Mouse (Mus musculus) brown adipose tissue, adult 24 weeks (tissue): ENCODE measurements around the gene Fam71e1. TPM values are rescaled to one million over a fixed set of nuclear protein-coding genes. Genes with fewer than 3 reads are reported as not detected.
A peak's percentile ranks its signal among the peaks of the same experiment; 100 is the strongest.

Experiments used
- H3K27ac ChIP-seq: fragments of 200-500 bp; replicated peaks from 2 replicates; pipeline ENCODE4 v1.5.1; 2012; ENCODE audit warnings: low read depth, mild to moderate bottlenecking, low read length
- H3K4me1 ChIP-seq: fragments of 200-500 bp; 2 replicates; pipeline ENCODE4 v1.6.1; 2012; ENCODE audit warnings: low read length, mixed read lengths; ENCODE audit not compliant: control insufficient read depth, insufficient read depth, insufficient read length
- H3K4me3 ChIP-seq: fragments of 200-500 bp; 2 replicates; pipeline ENCODE4 v1.5.1; 2012; ENCODE audit warnings: low read depth, mild to moderate bottlenecking, low read length, moderate library complexity; ENCODE audit not compliant: insufficient read depth
- polyA plus RNA-seq: library from polyadenylated mRNA; stranded (reverse); fragments of >200 nt; gene quantifications from 2 replicates; pipeline ENCODE4 v1.2.4, GENCODE M21; 2012; ENCODE audit not compliant: missing spikeins, insufficient read depth, insufficient read length

Fam71e1 gene
- polyA plus RNA-seq, 1 experiment: 3.2 TPM

DNA sequence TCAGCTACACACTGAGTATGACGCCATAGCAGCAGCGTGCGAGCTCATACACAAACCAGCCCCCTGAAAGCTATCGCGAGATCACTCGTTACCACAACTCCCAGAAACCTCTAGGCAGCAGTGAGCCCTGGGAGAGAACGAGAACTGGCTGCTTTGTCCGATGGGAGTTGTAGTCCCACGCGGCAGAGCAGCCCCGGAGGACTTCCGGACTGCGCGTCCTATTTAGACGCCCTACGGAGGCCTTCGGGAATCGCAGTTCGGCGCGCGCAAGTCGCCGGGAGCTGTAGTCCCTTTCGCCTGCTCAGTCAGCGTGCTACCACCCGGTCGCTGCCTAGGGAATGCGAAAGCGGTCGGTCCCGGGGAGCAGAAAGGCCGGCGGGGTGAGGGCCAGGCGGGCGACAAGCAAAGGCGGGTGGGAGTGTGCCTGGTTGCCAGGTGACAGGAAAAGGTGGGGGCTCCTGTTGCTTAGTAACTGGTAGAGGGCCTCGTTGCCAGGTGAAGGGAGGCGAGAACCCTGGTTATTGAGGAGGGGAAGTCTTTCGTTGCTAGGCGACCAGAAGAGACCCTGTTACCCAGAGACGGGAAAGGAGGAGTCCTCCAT lies 28.5 kb upstream of the Fam71e1 start, which contains the start of gene Josd2:
TSS of gene Josd2 (plus strand) at position 170 of the 601 bp plus-strand sequence.
- H3K27ac ChIP-seq: peak within 1 kb of the TSS; percentile 56
- H3K4me1 ChIP-seq: peaks cover 7% of the 10 kb centered on the region

DNA sequence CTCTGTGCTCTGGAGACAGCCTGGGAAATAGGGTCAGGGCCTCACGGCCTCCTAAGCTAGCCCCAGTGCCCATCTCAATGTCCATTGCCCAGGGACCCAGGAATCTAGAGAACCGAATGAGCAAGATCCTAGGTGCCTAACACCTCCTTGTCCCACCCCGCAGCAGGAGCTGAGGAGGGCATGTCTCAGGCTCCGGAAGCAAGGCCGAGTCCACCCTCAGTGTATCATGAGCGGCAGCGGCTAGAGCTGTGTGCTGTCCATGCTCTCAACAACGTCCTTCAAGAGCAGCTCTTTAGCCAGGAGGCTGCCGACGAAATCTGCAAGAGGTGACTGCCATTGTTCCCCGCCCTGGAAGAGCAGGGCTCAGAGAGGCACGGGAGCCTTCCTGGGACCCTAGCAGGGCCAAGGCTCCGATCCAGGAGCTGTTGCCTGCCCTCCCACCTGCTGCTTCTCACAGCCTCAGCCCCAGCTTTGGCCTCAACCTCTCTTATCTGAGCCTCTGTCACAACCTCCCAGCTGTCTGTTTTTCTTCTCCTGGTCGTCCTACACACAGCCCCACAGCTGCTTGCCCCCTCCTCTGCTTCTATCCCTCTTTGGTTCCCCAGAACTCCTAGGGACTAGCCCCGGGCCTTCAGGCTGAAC lies 27.6 kb upstream of the Fam71e1 start:
- Histone ChIP-seq H3K27ac (no peak overlapping the region), H3K4me3 (peak overlapping the region; percentile 82), H3K4me1 (peaks cover 7% of the 10 kb centered on the region)

More for the DNA sequence above, 28.5 kb upstream of the Fam71e1 start, which contains the start of gene Josd2:
- H3K4me3 ChIP-seq: peak within 1 kb of the TSS; percentile 82

GRCm38 (mm10) chr7:44469677-44470675 lies 26.4 kb upstream of the Fam71e1 start:
- H3K27ac ChIP-seq: no peak overlapping the region

DNA sequence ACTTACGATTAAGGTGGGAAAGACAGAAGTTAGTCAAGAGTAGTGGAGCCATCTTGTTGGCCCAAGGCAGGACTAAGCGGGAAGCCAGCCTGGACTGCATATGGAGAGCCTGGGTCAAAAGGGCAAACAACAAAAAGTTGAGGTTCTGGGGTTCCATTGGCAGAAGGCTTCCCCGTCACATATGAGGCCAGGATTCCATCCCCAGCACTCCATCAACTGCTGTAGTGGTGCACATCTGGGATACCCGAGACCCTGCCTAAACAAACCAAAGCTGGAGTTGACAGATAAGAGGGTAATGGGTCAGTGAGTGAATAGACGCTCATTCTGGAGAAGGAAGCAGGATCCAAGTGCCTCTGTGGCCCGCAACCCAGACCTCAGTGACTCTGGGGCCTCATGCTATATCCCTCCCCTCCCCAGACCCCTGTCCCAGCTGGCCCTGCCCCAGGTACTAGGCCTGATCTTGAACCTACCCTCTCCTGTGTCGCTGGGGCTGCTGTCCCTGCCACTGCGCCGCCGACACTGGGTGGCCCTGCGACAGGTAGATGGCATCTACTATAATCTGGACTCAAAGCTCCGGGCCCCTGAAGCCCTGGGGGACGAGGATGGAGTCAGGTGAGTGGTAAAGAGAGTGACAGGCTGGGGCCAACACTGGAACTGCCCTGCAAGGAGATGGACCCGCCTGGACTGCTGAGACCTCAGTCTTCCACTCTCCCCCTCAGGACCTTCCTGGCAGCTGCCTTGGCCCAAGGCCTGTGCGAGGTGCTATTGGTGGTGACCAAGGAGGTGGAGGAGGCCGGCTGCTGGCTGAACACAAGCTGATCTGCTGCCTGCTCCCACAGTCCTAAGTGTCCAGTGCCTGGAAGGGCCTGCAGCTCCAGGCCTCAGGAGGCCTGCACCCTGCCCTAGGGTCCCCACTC lies 25.4 kb upstream of the Fam71e1 start:
- H3K4me1 ChIP-seq: peaks cover 7% of the 10 kb centered on the region
- H3K4me3 ChIP-seq: no peak overlapping the region
- H3K27ac ChIP-seq: no peak overlapping the region

More at GRCm38 (mm10) chr7:44469677-44470675, 26.4 kb upstream of the Fam71e1 start:
- Histone ChIP-seq H3K4me1 (peaks cover 7% of the 10 kb centered on the region), H3K4me3 (no peak overlapping the region)

DNA sequence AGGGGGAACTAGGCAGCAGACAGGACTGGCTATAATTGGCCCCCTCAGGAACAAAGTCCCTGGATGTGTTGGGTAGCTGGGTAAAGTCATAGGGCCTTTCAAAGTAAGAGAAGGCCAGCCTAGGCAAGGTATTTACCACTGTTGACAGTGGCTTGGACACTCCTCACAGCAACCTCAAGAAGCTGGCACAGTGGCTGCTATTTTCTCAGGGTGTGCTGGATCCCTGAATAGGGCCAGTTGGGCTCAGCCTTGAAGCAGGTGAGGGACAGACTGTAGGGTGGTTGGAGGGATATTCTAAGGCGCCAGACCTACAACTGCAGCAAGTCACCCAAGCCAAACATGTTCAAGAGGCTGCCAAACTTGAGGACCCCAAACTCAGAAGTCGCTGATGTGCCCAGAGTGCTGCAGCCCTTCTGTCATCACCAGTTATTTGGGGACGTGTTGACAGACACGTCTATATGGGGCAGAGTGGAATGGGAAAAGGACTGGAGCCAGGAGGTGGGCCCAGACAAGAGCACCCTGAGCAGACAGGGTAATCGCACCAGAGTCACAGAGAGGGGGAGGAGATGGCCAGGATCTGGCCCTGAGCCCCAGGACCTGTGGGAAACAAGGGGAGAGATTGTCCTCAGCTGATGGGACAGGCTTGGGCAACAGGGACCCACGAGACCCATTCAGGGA lies 24.4 kb upstream of the Fam71e1 start:
- no peak overlapping the region for H3K4me3 ChIP-seq
- H3K27ac ChIP-seq: no peak overlapping the region
- peaks cover 7% of the 10 kb centered on the region for H3K4me1 ChIP-seq

DNA sequence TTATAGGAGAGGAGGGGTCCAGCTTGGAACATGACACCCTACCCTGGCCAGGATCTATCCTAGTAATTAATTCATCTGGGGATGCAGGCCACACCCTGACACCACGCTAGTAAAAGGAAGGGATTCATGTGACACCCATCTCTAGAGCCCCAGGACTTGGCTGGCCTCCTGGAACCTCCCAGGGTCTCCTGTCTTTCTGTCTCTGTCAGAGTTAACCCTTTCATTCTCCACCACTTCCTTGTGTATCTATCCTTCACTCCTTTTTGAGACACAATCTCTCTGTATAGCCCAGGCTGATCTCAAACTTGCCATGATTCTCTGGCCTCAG lies 23.9 kb upstream of the Fam71e1 start:
- no peak overlapping the region for H3K27ac ChIP-seq
- H3K4me3 ChIP-seq: no peak overlapping the region
- peaks cover 7% of the 10 kb centered on the region for H3K4me1 ChIP-seq

GRCm38 (mm10) chr7:44472961-44473646 lies 23.3 kb upstream of the Fam71e1 start:
- H3K4me1 ChIP-seq: peaks cover 7% of the 10 kb centered on the region
- no peak overlapping the region for H3K4me3 ChIP-seq
- no peak overlapping the region for H3K27ac ChIP-seq

GRCm38 (mm10) chr7:44474419-44474818 lies 22.0 kb upstream of the Fam71e1 start:
- Histone ChIP-seq H3K4me3 (no peak overlapping the region), H3K27ac (no peak overlapping the region), H3K4me1 (no peaks in the 10 kb centered on the region)

DNA sequence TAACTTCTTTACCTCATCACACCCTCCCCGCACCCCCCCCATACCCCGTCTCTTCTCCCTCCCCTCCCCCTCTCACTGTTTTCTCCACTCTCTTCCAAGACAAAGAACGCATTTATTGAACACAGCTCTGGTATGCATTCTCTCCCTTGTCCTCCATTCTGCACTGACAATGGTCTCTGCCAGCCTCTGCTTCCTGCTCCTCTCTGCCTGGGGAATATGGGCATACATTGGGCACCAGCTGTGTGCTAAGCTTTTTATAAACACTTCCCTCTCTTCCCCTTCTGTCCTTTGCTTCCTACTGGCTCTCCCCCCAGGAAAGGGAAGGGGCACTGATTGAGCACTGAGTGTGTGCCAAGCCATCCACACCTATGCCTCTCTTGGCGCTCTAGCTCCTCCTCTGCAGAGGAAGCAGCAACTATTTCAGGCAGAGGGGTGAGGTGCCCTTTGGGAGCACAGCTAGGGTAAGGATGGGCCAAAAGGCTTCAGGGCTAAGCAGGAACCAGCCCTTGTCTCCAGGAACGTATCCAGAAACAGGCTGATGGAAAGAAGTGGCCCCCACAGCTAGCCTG lies 21.3 kb upstream of the Fam71e1 start:
- H3K27ac ChIP-seq: no peak overlapping the region

DNA sequence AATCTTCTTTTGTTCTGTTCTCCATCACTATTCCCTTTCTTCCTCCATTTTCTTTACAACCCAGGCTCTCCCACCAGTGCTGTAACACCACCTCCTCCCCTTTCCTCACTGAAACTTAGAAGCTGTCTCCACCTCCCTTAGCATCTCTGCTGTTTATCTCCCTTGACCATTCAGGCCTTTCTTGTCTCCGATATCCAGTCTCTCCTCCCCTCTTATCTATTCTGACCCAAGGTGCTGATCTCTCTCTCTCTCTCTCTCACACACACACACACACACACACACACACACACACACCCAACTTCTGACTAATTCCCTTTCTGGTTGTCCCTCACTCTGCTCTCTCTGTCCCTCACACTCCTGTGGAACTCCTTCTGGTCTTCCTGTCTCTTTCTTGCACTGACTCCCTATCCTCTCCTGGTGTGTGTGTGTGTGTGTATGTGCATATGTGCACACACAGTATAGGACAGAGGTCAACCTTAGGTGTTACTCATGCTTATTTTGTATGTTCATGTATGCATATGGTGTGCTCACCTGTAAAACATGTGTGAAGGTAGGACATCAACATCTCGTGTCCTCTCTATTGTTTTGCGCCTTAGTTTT lies 13.4 kb upstream of the Fam71e1 start:
- Histone ChIP-seq H3K27ac (no peak overlapping the region), H3K4me1 (no peaks in the 10 kb centered on the region), H3K4me3 (no peak overlapping the region)

More for the DNA sequence above, 21.3 kb upstream of the Fam71e1 start:
- Histone ChIP-seq H3K4me1 (no peaks in the 10 kb centered on the region), H3K4me3 (no peak overlapping the region)

- no peak overlapping the region for H3K4me3 ChIP-seq
Observed at GRCm38 (mm10) chr7:44484109-44484508, 12.3 kb upstream of the Fam71e1 start.

GRCm38 (mm10) chr7:44484841-44485571 lies 11.4 kb upstream of the Fam71e1 start:
- H3K27ac ChIP-seq: no peak overlapping the region
- H3K4me1 ChIP-seq: no peaks in the 10 kb centered on the region
- H3K4me3 ChIP-seq: no peak overlapping the region

More at GRCm38 (mm10) chr7:44484109-44484508, 12.3 kb upstream of the Fam71e1 start:
- Histone ChIP-seq H3K4me1 (no peaks in the 10 kb centered on the region), H3K27ac (no peak overlapping the region)
